15 mouse cellular contexts compared by ENCODE assay signal in the genomic region with DNA sequence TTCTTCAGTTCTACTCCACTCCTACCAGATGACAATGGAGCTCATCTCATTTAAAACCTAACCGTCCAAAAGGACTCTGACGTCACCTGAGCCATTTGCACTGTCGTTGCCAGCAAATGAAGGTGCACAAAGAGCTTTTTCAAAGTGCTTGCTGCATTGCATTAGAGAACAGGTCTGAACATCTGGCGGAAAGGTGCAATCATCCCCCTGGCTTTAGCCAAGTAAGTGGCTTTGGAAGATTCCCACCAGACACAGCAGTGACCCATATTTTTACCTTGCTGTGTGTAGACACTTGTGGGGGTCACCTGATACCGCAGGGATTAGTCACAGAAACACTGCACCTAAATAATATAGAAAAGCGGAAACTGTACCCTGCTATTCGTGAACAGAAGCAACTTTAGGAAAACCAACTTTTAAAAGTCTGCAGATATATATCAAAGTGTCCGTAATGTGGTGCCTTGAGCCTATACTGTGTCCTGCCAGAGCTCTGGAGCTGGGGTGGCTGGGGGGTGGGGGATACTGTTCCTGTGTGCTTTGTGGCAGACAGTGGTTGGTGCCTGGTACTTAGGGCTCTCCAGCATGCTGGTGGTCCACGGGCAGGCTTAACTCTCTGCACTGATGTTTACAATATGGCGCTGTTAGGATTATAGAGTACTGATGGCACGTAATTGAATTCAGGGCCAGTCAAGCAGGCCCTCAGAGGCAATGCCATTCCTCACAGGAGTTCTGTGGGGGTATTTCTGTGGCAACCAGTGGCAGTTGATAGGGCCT.
DNase-seq lines count a peak whose midpoint lies in the region; ATAC-seq lines count a peak whose summit lies in the region.
"Had no signal": no experiment of that assay in that cellular context is flagged by ENCODE, and none has a peak within 500 bp of the region (broad histone marks: within the 10 kb centered on the region; RNA-seq: fewer than 3 reads in every experiment).

No protein-coding gene starts in this region.

- WGBS in heart, embryonic 12.5 days = 74% methylated on average over 11 of the region's 11 CpGs
- WGBS in midbrain, embryonic 10.5 days = 66% methylated on average over 11 of the region's 11 CpGs
- 72% methylated on average over 11 of the region's 11 CpGs for WGBS in midbrain, embryonic 14.5 days
- 26% methylated on average over 11 of the region's 11 CpGs for WGBS in embryonic facial prominence, embryonic 15.5 days
- 70% methylated on average over 11 of the region's 11 CpGs for WGBS in midbrain, embryonic 15.5 days

- 0 out of 2 replicates have a peak, but pooled peaks cover 4% of the 10 kb centered on the region for H3K9me3 ChIP-seq in heart, embryonic 12.5 days (replicated peaks)
- no peaks in the 10 kb centered on the region for H3K9me3 ChIP-seq in midbrain, embryonic 10.5 days (replicated peaks)
- H3K9me3 ChIP-seq in midbrain, embryonic 14.5 days (ENCODE audit: control insufficient read depth, low read length) = no peaks in the 10 kb centered on the region
- H3K9me3 ChIP-seq in embryonic facial prominence, embryonic 15.5 days (replicated peaks) = no peaks in the 10 kb centered on the region
- no peaks in the 10 kb centered on the region for H3K9me3 ChIP-seq in midbrain, embryonic 15.5 days
- H3K9me3 ChIP-seq: forebrain, embryonic 15.5 days had no signal

- no peak overlapping the region for H3K4me3 ChIP-seq in heart, embryonic 12.5 days
- no peak overlapping the region for H3K4me3 ChIP-seq in midbrain, embryonic 10.5 days
- no peak overlapping the region for H3K4me3 ChIP-seq in midbrain, embryonic 14.5 days (replicated peaks; ENCODE audit: low read depth, low read length)
- H3K4me3 ChIP-seq in embryonic facial prominence, embryonic 15.5 days (replicated peaks) = no peak overlapping the region
- H3K4me3 ChIP-seq in midbrain, embryonic 15.5 days = no peak overlapping the region
- H3K4me3 ChIP-seq: forebrain, embryonic 15.5 days had no signal

- DNase-seq in heart, postnatal 14 days = no peak
- peak; percentile 15 for DNase-seq in midbrain, embryonic 10.5 days (ENCODE audit: low spot score)
- DNase-seq in midbrain, embryonic 14.5 days = no peak
- no peak for DNase-seq in Muller cell, postnatal 12 days (ENCODE audit: inconsistent ontology term)
- DNase-seq in spleen, postnatal 36 days (ENCODE audit: low spot score in 2 of 2) = no peak
- DNase-seq: cerebellum, postnatal 36 days; gastrocnemius, postnatal 14 days; heart, postnatal 10 days; layer of hippocampus, adult 9-11 months; right cerebral cortex, postnatal 25 days had no signal

- peak overlapping the region; percentile 13; the same call in 1 of the 2 replicates for H3K27ac ChIP-seq in heart, embryonic 12.5 days (ENCODE audit: poor library complexity, severe bottlenecking)
- H3K27ac ChIP-seq in midbrain, embryonic 10.5 days (replicated peaks) = 0 out of 2 replicates have a peak overlapping the region, but pooled peaks have one; percentile 20
- H3K27ac ChIP-seq in midbrain, embryonic 14.5 days (replicated peaks; ENCODE audit: low read depth, low read length) = no peak overlapping the region
- H3K27ac ChIP-seq in embryonic facial prominence, embryonic 15.5 days (replicated peaks) = peak overlapping the region; percentile 73
- no peak overlapping the region for H3K27ac ChIP-seq in midbrain, embryonic 15.5 days
- H3K27ac ChIP-seq: forebrain, embryonic 15.5 days had no signal

- H3K9ac ChIP-seq in heart, embryonic 12.5 days = no peak overlapping the region
- H3K9ac ChIP-seq in midbrain, embryonic 14.5 days (replicated peaks; ENCODE audit: low read length) = no peak overlapping the region
- H3K9ac ChIP-seq in embryonic facial prominence, embryonic 15.5 days = no peak overlapping the region
- H3K9ac ChIP-seq in midbrain, embryonic 15.5 days = no peak overlapping the region
- H3K9ac ChIP-seq: forebrain, embryonic 15.5 days had no signal

- peaks cover 42% of the 10 kb centered on the region for H3K4me1 ChIP-seq in heart, embryonic 12.5 days (replicated peaks)
- peaks cover 34% of the 10 kb centered on the region for H3K4me1 ChIP-seq in midbrain, embryonic 10.5 days
- H3K4me1 ChIP-seq in midbrain, embryonic 14.5 days (ENCODE audit: control insufficient read depth, insufficient read depth, low read length) = no peaks in the 10 kb centered on the region
- peaks cover 37% of the 10 kb centered on the region for H3K4me1 ChIP-seq in embryonic facial prominence, embryonic 15.5 days
- H3K4me1 ChIP-seq in midbrain, embryonic 15.5 days = 0 out of 2 replicates have a peak, but pooled peaks cover 8% of the 10 kb centered on the region
- H3K4me1 ChIP-seq: forebrain, embryonic 15.5 days had no signal

- no peaks in the 10 kb centered on the region for H3K27me3 ChIP-seq in heart, embryonic 12.5 days (replicated peaks)
- no peaks in the 10 kb centered on the region for H3K27me3 ChIP-seq in midbrain, embryonic 10.5 days (ENCODE audit: low read depth, poor library complexity, severe bottlenecking)
- no peaks in the 10 kb centered on the region for H3K27me3 ChIP-seq in midbrain, embryonic 14.5 days (ENCODE audit: control insufficient read depth, insufficient read depth, low read length)
- H3K27me3 ChIP-seq in embryonic facial prominence, embryonic 15.5 days = no peaks in the 10 kb centered on the region
- H3K27me3 ChIP-seq in midbrain, embryonic 15.5 days (replicated peaks) = no peaks in the 10 kb centered on the region
- H3K27me3 ChIP-seq: forebrain, embryonic 15.5 days had no signal

- intact Hi-C loops in heart, postnatal 14 days (cut with DNase I) = no loop called here

- ATAC-seq in heart, embryonic 12.5 days (ENCODE audit: insufficient number of reproducible peaks, low FRiP score) = no peak
- ATAC-seq in midbrain, embryonic 14.5 days (ENCODE audit: low FRiP score, low TSS enrichment) = no peak
- ATAC-seq in embryonic facial prominence, embryonic 15.5 days (ENCODE audit: insufficient number of reproducible peaks, low FRiP score, low TSS enrichment, low read depth) = peak; percentile 65
- 0 out of 2 replicates have a peak, but pooled peaks have one; percentile 27 for ATAC-seq in midbrain, embryonic 15.5 days (replicated peaks)
- ATAC-seq: forebrain, embryonic 15.5 days; inflammation-experienced regulatory T-cells, adult 6 months had no signal

- H3K36me3 ChIP-seq in heart, embryonic 12.5 days = peaks cover 19% of the 10 kb centered on the region
- peaks cover 15% of the 10 kb centered on the region for H3K36me3 ChIP-seq in midbrain, embryonic 10.5 days
- H3K36me3 ChIP-seq in midbrain, embryonic 14.5 days (ENCODE audit: control insufficient read depth, insufficient read depth, low read length) = no peaks in the 10 kb centered on the region
- peaks cover 6% of the 10 kb centered on the region; the same call in 1 of the 2 replicates for H3K36me3 ChIP-seq in embryonic facial prominence, embryonic 15.5 days
- H3K36me3 ChIP-seq in midbrain, embryonic 15.5 days (replicated peaks) = no peaks in the 10 kb centered on the region

- H3K4me2 ChIP-seq in heart, embryonic 12.5 days = no peak overlapping the region
- no peak overlapping the region for H3K4me2 ChIP-seq in midbrain, embryonic 14.5 days (ENCODE audit: low read length)
- peak overlapping the region; percentile 20; the same call in 1 of the 2 replicates for H3K4me2 ChIP-seq in embryonic facial prominence, embryonic 15.5 days (replicated peaks)
- H3K4me2 ChIP-seq in midbrain, embryonic 15.5 days = no peak overlapping the region
- H3K4me2 ChIP-seq: forebrain, embryonic 15.5 days had no signal

Comparison
In these comparisons a context has a peak if more than half of its experiments do, and no peak if none do; other contexts are left out.
1. ATAC-seq: peak in embryonic facial prominence, embryonic 15.5 days (single experiment) and midbrain, embryonic 15.5 days (single experiment); none in heart, embryonic 12.5 days (single experiment) and midbrain, embryonic 14.5 days (single experiment).
2. H3K27ac ChIP-seq: peak in heart, embryonic 12.5 days (single experiment), midbrain, embryonic 10.5 days (single experiment) and embryonic facial prominence, embryonic 15.5 days (single experiment); none in midbrain, embryonic 14.5 days (single experiment) and midbrain, embryonic 15.5 days (single experiment).